Mouse (Mus musculus) brown adipose tissue, adult 24 weeks (tissue): ENCODE results near the gene Kng2. TPM values are rescaled to one million over a fixed set of nuclear protein-coding genes. Genes with fewer than 3 reads are reported as not detected.
A peak's percentile ranks its signal among the peaks of the same experiment; 100 is the strongest.
"Not testable (repeated sequence)": the region's sequence is repeated elsewhere in the genome, so short reads cannot be mapped to it uniquely, and the experiment has no call there.

Experiments
- H3K27ac ChIP-seq: fragments of 200-500 bp; replicated peaks from 2 replicates; pipeline ENCODE4 v1.5.1; 2012; ENCODE audit warnings: low read depth, mild to moderate bottlenecking, low read length
- H3K4me1 ChIP-seq: fragments of 200-500 bp; 2 replicates; pipeline ENCODE4 v1.6.1; 2012; ENCODE audit warnings: low read length, mixed read lengths; ENCODE audit not compliant: control insufficient read depth, insufficient read depth, insufficient read length
- H3K4me3 ChIP-seq: fragments of 200-500 bp; 2 replicates; pipeline ENCODE4 v1.5.1; 2012; ENCODE audit warnings: low read depth, mild to moderate bottlenecking, low read length, moderate library complexity; ENCODE audit not compliant: insufficient read depth
- polyA plus RNA-seq: library from polyadenylated mRNA; stranded (reverse); fragments of >200 nt; gene quantifications from 2 replicates; pipeline ENCODE4 v1.2.4, GENCODE M21; 2012; ENCODE audit not compliant: missing spikeins, insufficient read depth, insufficient read length

The Kng2 gene
- polyA plus RNA-seq = 169 and 284 TPM in 2 replicates

DNA sequence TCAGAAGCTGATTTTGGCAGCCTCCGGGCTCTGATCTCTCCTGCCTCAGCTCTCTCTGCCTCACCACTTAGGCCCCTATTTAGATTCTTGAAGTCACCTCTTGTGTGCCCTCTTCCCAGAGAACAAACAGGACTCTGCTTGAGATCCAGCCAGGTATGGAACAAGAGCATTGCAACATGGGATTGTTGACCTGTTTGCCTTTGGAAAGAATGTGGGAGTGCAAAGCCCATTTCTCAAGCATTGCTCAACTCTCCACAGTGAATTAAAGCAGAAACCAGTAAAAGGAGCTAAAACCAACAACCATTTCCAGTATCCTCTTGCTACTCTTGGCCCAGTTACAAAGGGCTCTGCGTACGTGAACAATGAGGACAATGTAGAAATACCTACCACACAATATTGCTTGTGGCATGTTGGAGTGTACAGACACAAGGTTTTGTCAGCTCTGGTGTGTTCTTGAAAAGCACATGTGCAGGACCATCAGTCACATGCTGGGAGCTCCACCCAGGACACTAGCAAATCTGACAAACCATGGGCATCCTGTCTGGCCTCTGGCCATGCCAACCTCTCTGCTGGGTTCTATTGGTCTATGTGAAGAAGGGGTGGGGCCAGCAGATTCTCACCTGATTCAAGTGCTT lies at the start of gene Kng2:
Gene Kng2 (minus strand): TSS at position 517 of the 635 bp plus-strand sequence.
- Histone ChIP-seq H3K4me3 (peak within 1 kb of the TSS; percentile 56), H3K27ac (peak within 1 kb of the TSS; percentile 72)
- H3K4me1 ChIP-seq = not testable (repeated sequence)

DNA sequence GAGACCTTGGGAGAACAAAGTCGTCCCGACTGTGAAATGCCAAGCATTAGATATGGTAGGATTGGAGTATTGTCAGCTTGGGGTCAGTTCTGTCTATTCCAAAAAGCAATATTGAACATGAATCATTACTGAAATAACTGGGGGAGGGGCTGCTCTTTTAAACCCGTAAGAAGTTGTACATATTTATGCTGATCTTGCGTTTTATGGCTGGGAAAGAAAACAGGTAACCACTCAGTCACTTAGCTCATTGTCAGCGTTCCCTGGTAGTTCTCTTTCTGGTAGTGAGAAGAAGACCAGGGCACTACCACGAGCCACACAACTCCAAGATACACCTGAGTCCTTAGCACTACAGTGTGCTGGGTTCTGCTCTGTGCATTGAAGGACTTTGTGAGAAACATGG lies 48.2 kb upstream of the Kng2 start:
- H3K4me1 ChIP-seq, H3K4me3 ChIP-seq, H3K27ac ChIP-seq: not testable (repeated sequence)

DNA sequence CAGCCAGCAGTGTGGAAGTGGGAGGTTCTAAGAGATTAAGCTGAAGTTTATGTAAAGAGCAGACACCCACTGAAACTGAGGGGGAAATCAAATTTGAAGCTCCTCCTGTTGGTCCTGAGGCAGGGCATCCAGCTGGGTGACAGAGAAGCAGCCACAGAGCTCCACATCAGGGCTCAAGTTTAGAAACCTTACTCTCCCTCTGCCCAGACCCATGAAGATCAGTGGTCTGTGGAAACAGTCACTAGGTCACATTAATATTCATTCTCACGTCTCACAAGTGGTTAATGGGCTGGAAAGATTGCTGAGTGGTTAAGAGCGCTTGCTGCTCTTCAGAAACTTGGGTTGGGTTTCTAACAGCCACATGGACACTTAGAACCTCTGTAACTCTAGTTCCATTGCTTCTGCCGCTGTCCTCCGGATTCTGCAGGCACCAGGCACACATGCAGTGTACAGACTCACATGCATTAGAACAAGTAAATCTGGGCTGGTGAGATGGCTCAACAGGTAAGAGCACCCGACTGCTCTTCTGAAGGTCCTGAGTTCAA lies 31.6 kb upstream of the Kng2 start:
- H3K4me1 ChIP-seq, H3K4me3 ChIP-seq, H3K27ac ChIP-seq: not testable (repeated sequence)

DNA sequence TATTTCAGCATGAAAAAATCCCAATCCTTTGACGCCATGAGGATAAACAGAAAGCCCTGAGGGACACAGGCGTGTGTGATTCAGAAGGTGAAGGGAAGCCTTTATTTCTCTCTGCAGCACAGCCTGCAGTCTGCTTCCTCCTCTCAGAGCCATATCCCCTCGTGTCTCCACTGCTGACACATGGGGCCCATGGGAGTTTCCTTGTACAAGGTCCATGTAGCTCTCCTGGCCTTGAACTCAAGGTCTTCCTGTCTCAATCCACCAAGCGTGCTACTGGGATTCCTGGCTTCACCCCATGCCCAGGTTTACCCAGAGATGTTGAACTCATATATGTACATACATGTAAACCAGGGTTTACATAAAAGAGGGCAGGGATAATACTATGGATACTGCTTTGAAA lies 30.3 kb upstream of the Kng2 start:
- H3K27ac ChIP-seq, H3K4me3 ChIP-seq, H3K4me1 ChIP-seq: not testable (repeated sequence)

DNA sequence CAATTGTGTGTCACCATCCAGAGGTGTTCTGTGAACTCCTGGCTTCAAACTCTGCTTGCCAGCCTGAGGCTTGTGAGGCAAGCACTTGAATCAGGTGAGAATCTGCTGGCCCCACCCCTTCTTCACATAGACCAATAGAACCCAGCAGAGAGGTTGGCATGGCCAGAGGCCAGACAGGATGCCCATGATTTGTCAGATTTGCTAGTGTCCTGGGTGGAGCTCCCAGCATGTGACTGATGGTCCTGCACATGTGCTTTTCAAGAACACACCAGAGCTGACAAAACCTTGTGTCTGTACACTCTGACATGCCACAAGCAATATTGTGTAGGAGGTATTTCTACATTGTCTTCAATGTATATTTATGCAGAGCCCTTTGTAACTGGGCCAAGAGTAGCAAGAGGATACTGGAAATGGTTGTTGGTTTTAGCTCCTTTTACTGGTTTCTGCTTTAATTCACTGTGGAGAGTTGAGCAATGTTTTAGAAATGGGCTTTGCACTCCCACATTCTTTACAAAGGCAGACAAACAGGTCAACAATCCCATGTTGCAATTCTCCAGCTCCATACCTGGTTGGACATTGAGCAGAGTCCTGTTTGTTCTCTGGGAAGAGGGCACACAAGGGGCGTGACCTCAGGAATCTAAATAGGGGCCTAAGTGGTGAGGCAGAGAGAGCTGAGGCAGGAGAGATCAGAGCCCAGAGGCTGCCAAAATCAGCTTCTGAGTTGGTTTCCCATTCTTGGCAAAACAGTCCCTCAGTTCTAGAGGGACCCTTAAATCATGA lies 28.6 kb upstream of the Kng2 start, which contains the start of gene Kng1:
Gene Kng1 (plus strand): TSS at position 198 of the 780 bp plus-strand sequence.
- not testable (repeated sequence) for H3K27ac ChIP-seq, H3K4me3 ChIP-seq, H3K4me1 ChIP-seq

DNA sequence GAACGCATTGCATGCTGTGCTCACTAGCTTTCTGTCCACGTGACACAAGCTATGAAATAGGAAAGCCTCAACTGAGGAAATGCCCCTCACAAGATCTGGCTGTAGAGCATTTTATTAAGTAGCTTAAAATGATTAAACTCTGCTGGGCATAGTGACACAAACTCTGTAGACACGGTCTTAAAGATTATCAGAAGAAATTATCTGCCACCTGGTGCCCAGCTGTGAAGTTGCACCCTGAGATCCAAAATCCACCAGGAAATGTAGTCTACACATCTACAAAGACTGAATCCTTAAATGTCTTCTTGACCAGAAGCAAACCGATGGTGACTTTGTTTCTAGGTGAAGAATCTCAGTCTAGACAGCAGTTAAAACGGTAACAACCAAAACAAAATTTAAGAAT lies 17.0 kb upstream of the Kng2 start:
- H3K4me1 ChIP-seq = no peaks in the 10 kb centered on the region
- H3K27ac ChIP-seq = no peak overlapping the region

DNA sequence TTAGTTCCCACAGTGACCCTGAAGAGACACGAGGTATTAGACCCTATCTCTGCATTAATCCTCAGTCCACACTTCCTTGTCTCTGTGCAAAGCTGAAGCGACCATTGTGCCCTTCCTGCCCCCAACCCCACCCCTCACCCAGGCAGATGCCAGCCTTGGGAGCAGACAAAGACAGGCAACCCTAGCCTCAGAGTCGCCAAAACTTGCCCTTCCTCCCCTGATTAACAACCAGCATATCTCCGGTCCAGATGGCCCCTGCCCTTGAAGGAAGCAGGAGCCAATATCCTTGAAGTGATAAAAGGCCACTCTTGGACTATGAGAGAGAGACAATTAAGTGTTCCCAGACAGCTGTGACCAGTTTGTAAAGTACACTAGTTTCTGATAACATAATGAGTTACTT lies 11.6 kb upstream of the Kng2 start:
- no peaks in the 10 kb centered on the region for H3K4me1 ChIP-seq
- no peak overlapping the region for H3K4me3 ChIP-seq
- no peak overlapping the region for H3K27ac ChIP-seq

More for the DNA sequence above, 17.0 kb upstream of the Kng2 start:
- H3K4me3 ChIP-seq = no peak overlapping the region

DNA sequence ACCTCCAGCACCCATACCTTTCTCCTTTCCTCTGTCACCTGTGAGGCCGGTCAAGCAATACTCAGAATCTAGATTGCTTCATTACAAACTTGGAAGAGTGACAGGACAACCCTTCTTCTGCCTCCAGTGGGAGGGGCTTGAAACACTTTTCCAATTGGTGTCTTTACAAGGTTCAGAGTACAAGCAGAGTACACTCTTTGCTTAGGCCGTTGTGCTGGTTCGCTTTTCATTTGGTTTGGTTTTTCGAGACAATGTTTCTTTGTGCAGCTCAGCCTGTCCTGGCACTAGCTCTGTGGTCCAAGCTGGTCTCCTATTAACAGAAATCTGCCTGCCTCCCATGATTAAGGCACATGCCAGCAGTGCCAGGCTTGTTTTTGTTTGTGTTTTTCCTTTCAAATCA lies 10.0 kb upstream of the Kng2 start:
- no peaks in the 10 kb centered on the region for H3K4me1 ChIP-seq
- no peak overlapping the region for H3K27ac ChIP-seq
- H3K4me3 ChIP-seq = no peak overlapping the region

DNA sequence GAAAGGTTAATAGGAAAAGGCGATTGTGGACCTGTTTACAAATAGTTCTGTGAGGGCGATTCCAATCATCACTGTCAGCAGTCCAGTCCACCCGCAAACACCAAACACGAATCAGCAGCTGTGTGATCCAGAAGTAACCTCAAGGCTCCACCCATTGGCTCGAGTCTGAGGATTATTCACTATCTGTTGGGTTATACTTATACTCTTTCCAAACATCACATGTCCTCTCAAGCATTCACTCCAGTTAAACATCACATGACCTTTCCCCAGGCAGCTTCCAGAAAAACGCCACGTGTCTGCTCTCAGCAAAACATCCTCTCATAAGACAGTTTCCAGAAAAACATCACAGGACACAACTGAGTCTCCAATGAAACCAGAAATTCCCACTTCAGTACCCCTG lies 8.5 kb upstream of the Kng2 start:
- Histone ChIP-seq H3K4me3 (no peak overlapping the region), H3K4me1 (no peaks in the 10 kb centered on the region), H3K27ac (no peak overlapping the region)

DNA sequence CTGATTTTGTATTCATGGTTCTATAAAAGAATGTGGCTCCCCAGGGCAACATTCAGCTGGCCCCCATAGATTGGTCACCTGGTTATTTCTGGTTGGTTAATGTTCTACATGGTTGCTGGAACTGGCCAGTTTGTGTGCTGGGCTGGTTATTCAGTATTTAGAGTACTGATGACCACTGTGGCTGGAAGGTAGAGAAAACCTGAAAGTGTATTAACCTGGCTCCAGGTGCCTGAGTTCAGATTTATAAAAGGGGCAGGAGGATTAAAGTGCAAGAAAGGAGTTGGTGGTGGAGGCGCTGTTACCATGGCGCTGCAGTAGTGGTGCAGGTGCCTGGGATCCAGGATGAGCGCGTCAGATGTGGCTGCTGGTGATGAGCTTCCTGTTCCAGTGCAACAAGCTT lies 4.4 kb upstream of the Kng2 start:
- no peak overlapping the region for H3K4me3 ChIP-seq
- H3K4me1 ChIP-seq = no peaks in the 10 kb centered on the region
- no peak overlapping the region for H3K27ac ChIP-seq

DNA sequence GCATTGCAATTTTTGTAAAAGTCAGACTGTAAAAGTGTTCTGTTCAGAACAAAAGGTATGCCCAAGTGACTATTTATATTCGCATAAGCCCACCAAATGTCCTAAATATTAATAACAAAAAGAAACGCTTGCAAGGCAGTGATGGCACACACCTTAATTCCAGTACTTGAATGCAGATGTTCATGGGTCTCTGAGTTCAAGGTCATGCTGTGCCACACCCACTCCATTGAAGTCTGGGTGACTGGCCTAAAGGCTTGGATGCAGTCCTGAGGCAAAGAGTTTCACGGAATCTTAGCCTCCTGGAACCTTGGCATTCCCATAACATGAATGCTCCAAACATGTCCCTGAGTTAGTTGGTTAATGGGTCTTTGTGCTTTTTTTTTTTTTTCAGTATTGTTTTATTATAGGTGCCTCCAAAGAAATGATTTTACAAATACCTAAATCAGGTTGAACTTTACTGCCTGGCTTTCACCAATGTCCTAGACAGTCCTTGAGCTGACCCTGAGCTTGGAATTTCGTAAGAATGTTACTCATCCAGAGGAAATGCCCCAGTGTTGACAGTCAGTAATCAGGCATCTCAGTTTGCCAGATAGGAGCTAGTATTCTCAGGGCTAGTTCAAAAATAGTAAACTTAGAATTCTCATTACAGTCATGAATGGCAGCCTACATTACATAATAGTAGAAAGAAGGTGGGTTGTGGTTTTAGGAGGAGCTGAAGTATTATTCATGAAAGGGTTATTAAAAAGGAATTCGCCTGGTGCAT lies 1.6 kb upstream of the Kng2 start:
- peak overlapping the region; percentile 85 for H3K27ac ChIP-seq

DNA sequence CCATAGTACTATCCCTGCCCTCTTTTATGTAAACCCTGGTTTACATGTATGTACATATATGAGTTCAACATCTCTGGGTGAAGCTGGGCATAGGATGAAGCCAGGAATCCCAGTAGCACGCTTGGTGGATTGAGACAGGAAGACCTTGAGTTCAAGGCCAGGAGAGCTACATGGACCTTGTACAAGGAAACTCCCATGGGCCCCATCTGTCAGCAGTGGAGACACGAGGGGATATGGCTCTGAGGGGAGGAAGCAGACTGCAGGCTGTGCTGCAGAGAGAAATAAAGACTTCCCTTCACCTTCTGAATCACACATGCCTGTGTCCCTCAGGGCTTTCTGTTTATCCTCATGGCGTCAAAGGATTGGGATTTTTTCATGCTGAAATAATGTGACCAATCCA lies 1.9 kb downstream of the Kng2 start:
- not testable (repeated sequence) for H3K27ac ChIP-seq, H3K4me3 ChIP-seq, H3K4me1 ChIP-seq

More for the DNA sequence above, 1.6 kb upstream of the Kng2 start:
- no peaks in the 10 kb centered on the region for H3K4me1 ChIP-seq
- no peak overlapping the region for H3K4me3 ChIP-seq

DNA sequence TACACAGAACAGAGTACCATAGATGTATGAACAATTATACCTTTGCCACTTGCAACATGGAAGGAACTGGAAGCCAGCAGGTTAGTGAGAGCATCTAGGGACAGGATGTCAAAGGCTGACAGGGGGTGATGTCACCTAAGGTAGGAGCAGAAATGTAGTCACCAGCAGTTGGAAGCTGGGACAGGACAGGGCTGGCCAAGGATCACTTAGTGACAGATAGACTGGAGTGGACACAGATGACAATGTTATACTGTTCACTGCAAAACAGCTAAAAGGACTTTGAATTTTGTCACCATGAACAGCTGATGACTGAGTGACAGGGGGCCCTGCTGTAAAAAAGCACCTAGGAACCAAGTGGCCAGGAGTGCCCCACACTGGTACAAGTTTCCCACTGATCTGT lies 2.7 kb downstream of the Kng2 start:
- H3K4me1 ChIP-seq = no peaks in the 10 kb centered on the region
- H3K4me3 ChIP-seq = no peak overlapping the region
- H3K27ac ChIP-seq = no peak overlapping the region

DNA sequence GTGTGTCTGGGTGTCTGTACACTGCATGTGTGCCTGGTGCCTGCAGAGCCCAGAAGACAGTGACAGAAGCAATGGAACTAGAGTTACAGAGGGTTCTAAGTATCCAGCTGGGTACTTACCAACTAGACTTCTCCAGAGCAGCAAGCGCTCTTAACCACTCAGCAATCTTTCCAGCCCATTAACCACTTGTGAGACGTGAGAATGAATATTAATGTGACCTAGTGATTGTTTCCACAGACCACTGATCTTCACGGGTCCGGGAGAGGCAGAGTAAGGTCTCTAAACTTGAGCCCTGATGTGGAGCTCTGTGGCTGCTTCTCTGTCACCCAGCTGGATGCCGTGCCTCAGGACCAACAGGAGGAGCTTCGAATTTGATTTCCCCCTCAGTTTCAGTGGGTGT lies 4.2 kb downstream of the Kng2 start:
- Histone ChIP-seq H3K27ac (no peak overlapping the region), H3K4me3 (no peak overlapping the region), H3K4me1 (no peaks in the 10 kb centered on the region)

DNA sequence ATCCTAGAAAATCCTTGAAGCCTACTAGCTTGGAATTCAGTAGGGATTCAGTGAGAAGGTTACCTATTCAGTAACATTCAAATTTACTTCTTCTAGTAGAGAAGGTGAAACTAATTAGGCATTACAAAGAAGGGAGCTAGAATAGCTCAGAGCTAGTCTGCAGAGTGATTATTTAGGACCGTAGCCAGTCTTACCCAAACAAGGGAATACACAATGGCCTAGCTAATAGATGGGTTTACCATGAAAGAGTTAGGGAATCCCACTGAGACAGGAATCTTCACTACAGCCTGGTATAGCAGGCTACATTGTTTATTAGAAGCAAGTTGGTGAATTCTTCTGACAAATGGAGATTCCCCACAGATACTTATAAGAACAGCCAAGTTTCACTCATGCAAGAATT lies 8.7 kb downstream of the Kng2 start:
- not testable (repeated sequence) for H3K4me1 ChIP-seq, H3K27ac ChIP-seq

More for the DNA sequence above, 8.7 kb downstream of the Kng2 start:
- H3K4me3 ChIP-seq = not testable (repeated sequence)
